Mouse (Mus musculus) lung, postnatal 0 days (tissue): ENCODE measurements around the gene Tex14.

ENCODE experiments used
- CTCF ChIP-seq: IDR thresholded peaks from 2 replicates; pipeline ENCODE4 v1.5.1; 2016; ENCODE audit warnings: antibody characterized with exemption, mild to moderate bottlenecking
- EP300 ChIP-seq: IDR thresholded peaks from 2 replicates; pipeline ENCODE4 v1.6.1; 2016; ENCODE audit warnings: antibody characterized with exemption, mild to moderate bottlenecking, control low read depth

- TF ChIP-seq CTCF (peak; percentile 14; the same call in 1 of the 2 replicates), EP300 (no peak)
Observed at GRCm38 (mm10) chr11:87583291-87584034, 178.6 kb downstream of the Tex14 start.
